Mouse (Mus musculus) fat pad, adult 2 months (tissue): ENCODE measurements around the gene Lyz1.
"Not testable (repeated sequence)": the region's sequence is repeated elsewhere in the genome, so short reads cannot be mapped to it uniquely, and the experiment has no call there.

ENCODE experiments used
- DNase-seq: peaks from one replicate; pipeline ENCODE4 v3.0.0-alpha.2; 2011; ENCODE audit warnings: low read depth, low spot score; ENCODE audit errors: extremely low read depth

Lyz1 gene

DNA sequence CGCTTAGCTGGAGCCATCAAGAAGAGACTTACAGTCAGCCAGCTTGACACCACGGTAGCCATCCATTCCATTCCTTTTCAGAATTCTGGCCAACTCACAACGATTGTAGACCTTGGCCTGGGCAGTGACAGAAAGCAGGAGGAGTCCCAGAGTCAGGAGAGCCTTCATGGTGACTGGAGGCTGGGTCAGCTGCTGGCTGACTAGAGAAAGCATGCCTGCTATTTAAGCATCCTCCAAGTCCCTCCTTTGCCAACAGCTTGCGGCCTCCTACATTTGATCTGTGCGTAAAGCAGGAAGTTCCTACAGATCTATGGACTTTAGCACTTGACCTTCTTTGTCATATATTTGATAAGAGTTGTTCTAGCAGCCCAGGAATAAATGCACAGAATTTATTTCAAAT lies at the start of gene Lyz1:
Lyz1 (minus strand) TSS at position 198 of the 400 bp plus-strand sequence.
- DNase-seq = no peak

- no peak for DNase-seq
Observed at GRCm38 (mm10) chr10:117342406-117342805, 49.7 kb upstream of the Lyz1 start.

DNA sequence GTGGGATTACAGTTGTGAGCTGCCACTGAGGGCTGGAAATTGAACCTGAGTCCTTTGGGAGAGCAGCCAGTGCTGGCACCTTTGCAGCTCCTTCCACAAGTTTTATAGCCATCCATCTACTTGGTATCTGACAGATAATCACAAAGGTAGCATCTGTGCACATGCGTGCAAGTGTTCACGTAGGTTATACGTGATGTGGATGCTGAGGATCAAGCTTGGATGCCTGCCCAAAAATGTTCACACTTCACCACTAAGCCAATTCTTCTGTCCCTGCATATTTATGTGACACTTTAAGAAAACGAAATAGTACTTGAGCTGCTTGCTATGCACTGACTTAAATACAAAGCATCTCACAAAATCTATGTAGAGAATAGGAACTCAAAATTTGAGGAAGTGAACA lies 48.4 kb upstream of the Lyz1 start:
- no peak for DNase-seq

DNA sequence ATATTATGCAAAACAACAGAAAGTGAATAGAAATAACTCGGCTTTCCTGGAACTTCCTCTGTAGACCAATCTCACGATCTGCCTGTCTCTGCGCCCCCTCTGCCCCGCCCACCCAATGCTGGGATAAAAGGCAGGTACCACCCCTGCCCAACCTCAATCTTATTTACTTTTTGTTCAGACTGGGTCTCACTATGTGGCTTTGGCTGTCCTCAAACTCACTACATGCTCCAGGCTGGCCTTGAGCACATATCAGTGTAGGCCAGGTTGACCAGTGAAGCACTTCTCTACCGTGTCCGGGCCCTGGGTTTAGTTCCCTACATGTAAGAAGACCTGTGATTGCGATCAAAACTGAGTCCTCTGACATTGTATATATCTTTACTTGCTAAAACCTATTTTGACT lies 46.6 kb upstream of the Lyz1 start:
- DNase-seq = no peak

- no peak for DNase-seq
Observed at GRCm38 (mm10) chr10:117337946-117338345, 45.3 kb upstream of the Lyz1 start.

DNA sequence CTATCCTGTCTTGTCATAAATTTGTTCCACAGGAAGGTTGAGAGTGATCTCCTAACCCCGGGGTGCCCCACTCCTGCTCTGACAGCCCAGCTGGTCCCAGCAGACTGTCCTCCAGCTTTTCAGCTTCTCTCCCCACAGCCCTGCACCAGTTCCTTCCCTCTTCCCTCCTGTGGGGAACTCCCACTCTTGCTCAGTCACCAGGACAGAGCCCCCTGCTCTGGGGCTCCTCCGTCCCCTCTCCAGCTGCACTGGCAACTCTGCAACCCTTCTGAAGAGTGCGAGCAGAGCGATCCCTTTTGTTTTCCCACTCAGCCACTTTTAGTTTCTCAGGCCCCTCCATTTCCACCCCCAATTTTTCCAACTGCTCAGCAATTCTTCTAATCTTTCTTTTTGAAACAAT lies 43.0 kb upstream of the Lyz1 start:
- no peak for DNase-seq

DNA sequence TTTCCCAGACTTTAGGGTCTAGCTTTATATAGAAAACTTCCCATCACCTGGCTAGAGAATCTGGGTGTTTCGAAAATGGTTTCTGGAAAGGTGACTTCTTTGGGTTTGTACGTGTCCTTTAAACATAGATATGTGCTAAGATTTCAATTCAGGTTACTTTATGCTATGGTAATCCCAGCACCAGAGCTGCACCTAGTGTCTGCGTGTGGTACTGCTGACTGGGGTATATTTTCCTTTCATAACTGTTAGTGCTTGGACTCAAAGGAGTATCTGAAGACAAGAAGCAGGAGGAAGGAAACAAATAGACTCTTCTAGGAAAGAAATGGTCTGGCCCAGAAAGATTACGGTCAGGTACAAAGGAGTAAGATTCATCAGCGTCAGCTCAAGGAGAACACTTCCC lies 37.9 kb upstream of the Lyz1 start:
- DNase-seq = no peak

GRCm38 (mm10) chr10:117323782-117324181 lies 31.1 kb upstream of the Lyz1 start:
- DNase-seq = no peak

- DNase-seq = peak; percentile 59
Observed at GRCm38 (mm10) chr10:117322630-117323029, 30.0 kb upstream of the Lyz1 start.

- no peak for DNase-seq
Observed at GRCm38 (mm10) chr10:117320571-117320981, 27.9 kb upstream of the Lyz1 start.

DNA sequence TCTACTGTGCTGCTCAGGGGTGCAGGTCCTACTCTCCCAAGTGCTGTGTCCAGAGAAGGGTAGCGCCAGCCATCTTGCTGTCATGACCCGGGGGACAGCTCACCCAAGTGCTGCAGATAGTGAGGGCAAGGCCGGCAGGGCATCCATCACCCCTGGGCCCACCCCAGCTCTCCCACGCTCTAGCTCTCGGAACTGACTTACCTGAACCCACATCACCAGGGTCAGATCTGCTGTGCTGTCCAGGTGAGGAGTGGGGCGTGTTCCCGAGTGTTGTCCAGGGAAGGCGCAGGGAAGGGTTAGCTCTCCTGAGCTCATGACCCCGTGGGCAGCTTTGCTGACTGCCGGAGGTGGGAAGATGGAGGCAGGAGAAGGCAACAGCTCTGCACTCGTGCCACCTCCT lies 23.7 kb upstream of the Lyz1 start:
- no peak for DNase-seq

GRCm38 (mm10) chr10:117313133-117313532 lies 20.5 kb upstream of the Lyz1 start:
- no peak for DNase-seq

DNA sequence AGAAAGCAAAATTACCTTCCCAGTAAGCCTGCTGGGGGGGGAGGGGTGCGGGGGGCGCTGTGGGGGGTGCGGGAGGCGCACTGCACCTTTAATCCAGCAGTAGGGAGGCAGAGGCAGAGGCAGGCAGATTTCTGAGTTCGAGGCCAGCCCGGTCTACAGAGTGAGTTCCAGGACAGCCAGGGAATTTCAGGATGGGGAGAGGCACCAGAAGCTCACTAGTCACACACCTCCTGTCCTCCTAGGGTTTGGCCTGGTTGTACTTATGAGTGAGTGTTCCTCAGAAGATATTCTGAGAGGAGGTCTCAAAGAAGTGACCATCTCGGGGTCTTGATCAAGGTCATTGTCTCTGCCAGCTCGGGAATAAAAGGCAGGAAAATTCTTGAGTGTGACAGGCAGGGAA lies 19.5 kb upstream of the Lyz1 start:
- no peak for DNase-seq

GRCm38 (mm10) chr10:117304371-117304770 lies 11.7 kb upstream of the Lyz1 start:
- no peak for DNase-seq

- no peak for DNase-seq
Observed at GRCm38 (mm10) chr10:117301688-117302087, 9.0 kb upstream of the Lyz1 start.

DNA sequence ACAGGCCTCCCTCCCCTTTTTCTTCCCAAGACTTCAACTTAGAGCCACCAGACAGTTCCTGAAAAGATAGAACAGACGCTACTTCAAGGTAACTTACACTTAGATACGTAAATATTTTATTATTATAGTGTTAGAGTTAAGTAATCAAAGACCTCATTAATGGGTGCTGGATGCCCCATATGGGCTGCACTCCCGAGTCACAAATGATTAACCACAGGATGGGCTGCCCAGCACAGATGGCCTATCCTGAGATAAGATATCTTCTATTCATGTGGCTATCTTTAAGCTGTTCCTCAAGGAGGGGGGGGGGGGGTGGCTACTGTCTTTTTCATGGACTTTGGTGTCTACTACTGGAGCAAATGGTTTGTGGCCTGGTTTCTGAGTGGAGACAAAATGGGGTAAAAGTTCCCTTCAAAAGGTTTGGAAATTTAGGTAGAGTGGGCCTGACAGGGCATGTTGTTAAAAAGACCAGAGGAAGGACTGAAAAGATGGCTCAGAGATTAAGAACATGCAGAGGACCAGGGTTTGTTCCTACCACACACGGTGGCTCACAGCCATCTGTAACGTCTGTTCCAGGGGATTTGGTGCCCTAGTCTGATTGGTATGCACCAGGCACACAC lies 7.3 kb upstream of the Lyz1 start:
- no peak for DNase-seq

DNA sequence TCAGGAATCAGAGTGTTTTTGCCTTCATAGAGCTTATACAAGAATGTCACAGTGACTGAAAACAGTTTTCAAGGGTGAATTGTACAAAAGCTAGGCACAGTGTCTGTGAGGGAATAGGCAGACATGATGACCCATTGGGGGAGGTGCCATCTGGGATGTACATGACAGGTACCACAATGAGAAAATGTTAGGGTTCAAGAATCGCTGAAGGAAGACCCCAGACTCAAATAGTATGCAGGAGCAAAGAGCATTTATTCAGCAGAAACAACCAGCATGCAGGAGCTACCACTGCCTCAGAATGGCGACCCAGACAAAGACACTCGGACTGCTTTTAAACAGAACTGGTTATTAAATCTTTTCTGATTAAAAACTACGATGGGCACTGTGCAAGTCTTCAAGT lies 6.4 kb upstream of the Lyz1 start:
- no peak for DNase-seq

DNA sequence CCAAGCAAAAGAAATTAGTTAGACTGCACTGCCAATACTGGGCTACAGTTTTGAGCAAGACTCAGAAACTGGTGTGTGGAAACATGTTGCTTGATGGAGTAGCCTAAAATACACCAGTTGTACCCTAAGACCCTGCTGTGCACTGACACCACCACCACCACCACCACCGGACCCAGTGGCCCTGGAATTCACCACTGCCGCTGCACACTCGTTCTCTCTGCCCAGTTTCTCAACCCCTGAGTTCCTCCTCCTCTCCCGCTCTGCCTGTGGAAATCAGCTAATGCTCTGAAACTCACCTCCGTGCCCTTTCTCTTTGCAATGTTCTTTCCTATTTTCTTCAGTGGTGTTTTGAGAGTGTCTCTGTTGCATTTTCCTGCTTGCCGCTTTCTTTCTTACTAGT lies 5.7 kb upstream of the Lyz1 start:
- DNase-seq = no peak

- not testable (repeated sequence) for DNase-seq
Observed at GRCm38 (mm10) chr10:117290936-117291335, 1.7 kb downstream of the Lyz1 start.

GRCm38 (mm10) chr10:117290046-117290870 lies 2.4 kb downstream of the Lyz1 start:
- DNase-seq = no peak

DNA sequence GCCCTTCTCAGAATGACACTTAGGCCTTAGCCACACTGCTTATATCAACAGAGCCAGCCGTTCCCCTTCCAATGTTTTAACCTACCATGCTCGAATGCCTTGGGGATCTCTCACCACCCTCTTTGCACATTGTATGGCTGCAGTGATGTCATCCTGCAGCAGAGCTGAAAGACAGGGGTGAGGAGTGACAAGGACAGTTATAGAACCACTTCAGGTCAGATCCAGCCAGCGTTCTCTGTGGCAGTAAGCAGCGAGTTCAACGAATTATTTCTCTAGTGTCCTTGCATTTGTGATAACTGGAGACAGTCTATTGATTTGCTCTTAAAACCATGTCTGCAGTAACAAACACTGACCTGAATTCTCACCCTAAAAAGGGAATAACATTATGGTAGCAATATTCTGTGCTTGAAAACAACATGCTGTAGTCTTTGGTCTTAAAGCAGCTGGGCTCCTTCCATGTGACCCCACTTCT lies 3.6 kb downstream of the Lyz1 start:
- not testable (repeated sequence) for DNase-seq
